Mouse (Mus musculus) myocyte (in vitro differentiated cells): ENCODE measurements around the gene Fosb.

ENCODE experiments used
- MAX ChIP-seq: IDR thresholded peaks from one replicate; pipeline ENCODE4 v1.6.1; 2011; ENCODE audit warnings: low read depth, mild to moderate bottlenecking, control low read depth
- MYOG ChIP-seq, 3 experiments: IDR thresholded peaks; one replicate each; pipeline ENCODE4 v1.6.1; 2011; ENCODE audit warnings: control low read depth in 2 of 3, low read depth in 2 of 3, mild to moderate bottlenecking in 2 of 3; ENCODE audit not compliant: insufficient read length in 2 of 3, control insufficient read depth in 1 of 3, insufficient read depth in 1 of 3
- POLR2A ChIP-seq: IDR thresholded peaks from one replicate; pipeline ENCODE4 v1.6.1; 2011; ENCODE audit warnings: low read depth, mild to moderate bottlenecking, control low read depth, moderate library complexity; ENCODE audit not compliant: insufficient read length
- POLR2AphosphoS2 ChIP-seq: IDR thresholded peaks from one replicate; pipeline ENCODE4 v1.6.1; 2011; ENCODE audit warnings: low read depth, control low read depth; ENCODE audit not compliant: insufficient read length
- SRF ChIP-seq: IDR thresholded peaks from one replicate; pipeline ENCODE4 v1.6.1; 2011; ENCODE audit warnings: low read depth; ENCODE audit not compliant: control insufficient read depth, insufficient read length

- no peak for TF ChIP-seq POLR2A
- no peak for TF ChIP-seq MAX
- peak; percentile 91 for TF ChIP-seq POLR2AphosphoS2
- no peak for TF ChIP-seq SRF
- peak in 1 of 3 experiments; percentile 66 for TF ChIP-seq MYOG (IDR thresholded peaks at IDR 0.05; ENCODE audit: control insufficient read depth in 1 of 3, insufficient read depth in 1 of 3, insufficient read length in 2 of 3, low read depth in 2 of 3)
These were observed 56.4 kb downstream of the Fosb start for GRCm38 (mm10) chr7:19253437-19253836.
